Mouse (Mus musculus) heart, postnatal 14 days (tissue): ENCODE results near the gene Cep44. TPM values are rescaled to one million over a fixed set of nuclear protein-coding genes. Genes with fewer than 3 reads are reported as not detected.
A peak's percentile ranks its signal among the peaks of the same experiment; 100 is the strongest.

Experiments
- DNase-seq, 2 experiments: peaks; one replicate each; pipeline ENCODE4 v3.0.0; 2021 to 2022
- intact Hi-C: fragments of 180-260 bp; cut with DNase I; formaldehyde crosslinking; loops from one replicate; pipeline ENCODE4 v1.15.1; 2025
- microRNA-seq, 2 experiments: library from miRNA; unstranded; fragments of <30 nt; microRNA quantifications; one replicate each; pipeline ENCODE4 v1.2.0; 2021 to 2022
- total RNA-seq, 2 experiments: library from RNA; stranded (reverse); gene quantifications; 2 replicates each; pipeline ENCODE4 v1.2.3; 2021

Gene Cep44
- total RNA-seq, 2 experiments from 2014 or later: 12.0 to 14.8 TPM

GRCm38 (mm10) chr8:56501911-56502310 is 48.9 kb downstream of the Cep44 start:
- intact Hi-C loops: no loop called here
- no peak for DNase-seq

DNA sequence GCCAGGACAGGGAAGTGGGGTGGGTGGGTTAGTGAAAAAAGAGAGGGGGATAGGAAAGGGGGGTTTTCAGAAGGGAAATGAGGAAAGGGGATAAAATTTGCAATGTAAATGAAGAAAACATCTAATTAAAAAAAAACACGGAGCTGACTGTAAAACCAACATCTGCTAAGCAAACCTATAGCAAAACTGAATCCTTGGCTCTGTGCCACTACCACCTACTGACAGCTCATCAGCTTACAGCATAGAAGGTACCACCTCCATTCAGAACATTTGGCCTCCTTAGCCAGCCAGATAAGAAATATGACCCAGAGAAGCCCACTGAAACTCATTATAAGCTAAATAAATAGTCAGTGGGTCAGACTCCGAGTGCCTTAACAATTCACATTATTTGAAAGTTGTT is 61.4 kb downstream of the Cep44 start:
- DNase-seq: no peak
- intact Hi-C loops: loop anchor here (10.0 kb wide), 1 partner anchor 215 kb away; no protein-coding TSS in a partner anchor

GRCm38 (mm10) chr8:56486006-56486405 is 64.8 kb downstream of the Cep44 start:
- DNase-seq: peak in 1 of 2 experiments; percentile 7

More at GRCm38 (mm10) chr8:56486006-56486405, 64.8 kb downstream of the Cep44 start:
- intact Hi-C loops: loop anchor here (1.0 to 10.0 kb wide), 2 partner anchors 211 to 423 kb away; no protein-coding TSS in a partner anchor

Small RNA genes within 50 kb of the gene (microRNA-seq; reads per million reads assigned to microRNA genes)
- 0 reads per million in 2 experiments for gene Gm25992

Other genes with a start within 250 kb of the Cep44 start
- gene Fbxo8, start within 50 bp of the Cep44 start, total RNA-seq: 10 to 100 TPM; 41.8 to 46.6 TPM